Mouse (Mus musculus) midbrain, postnatal 0 days (tissue): ENCODE results near the gene Mmaa. TPM values are rescaled to one million over a fixed set of nuclear protein-coding genes. Genes with fewer than 3 reads are reported as not detected.
A peak's percentile ranks its signal among the peaks of the same experiment; 100 is the strongest.

Experiments used
- ATAC-seq: fragments of 200-750 bp; cut with Nextera tagmentation; 2 replicates; pipeline ENCODE4 v1.8.0; 2017; ENCODE audit warnings: moderate number of reproducible peaks, mild to moderate bottlenecking, moderate TSS enrichment, moderate library complexity; ENCODE audit not compliant: low FRiP score
- DNase-seq: peaks from one replicate; pipeline ENCODE4 v3.0.0-alpha.2; 2015; ENCODE audit warnings: low spot score
- H3K27ac ChIP-seq: fragments of 300-500 bp; sonication (generic); 2 replicates; pipeline ENCODE4 v1.5.1; 2014; ENCODE audit warnings: low read depth, mild to moderate bottlenecking, low read length, mixed read lengths
- H3K27me3 ChIP-seq: fragments of 300-500 bp; sonication (generic); 2 replicates; pipeline ENCODE4 v1.6.1; 2014; ENCODE audit warnings: low read length, control low read depth, mixed read lengths; ENCODE audit not compliant: insufficient read depth
- H3K36me3 ChIP-seq: fragments of 300-500 bp; sonication (generic); 2 replicates; pipeline ENCODE4 v1.6.1; 2014; ENCODE audit warnings: low read length, control low read depth, mixed read lengths; ENCODE audit not compliant: insufficient read depth
- H3K4me1 ChIP-seq: fragments of 300-500 bp; sonication (generic); 2 replicates; pipeline ENCODE4 v1.6.1; 2014; ENCODE audit warnings: mild to moderate bottlenecking, control low read depth, antibody characterized with exemption, low read length, mixed read lengths; ENCODE audit not compliant: insufficient read depth
- H3K4me2 ChIP-seq: fragments of 300-500 bp; sonication (generic); 2 replicates; pipeline ENCODE4 v1.6.1; 2014; ENCODE audit warnings: low read depth, mild to moderate bottlenecking, low read length, mixed read lengths; ENCODE audit not compliant: poor library complexity, severe bottlenecking
- H3K4me3 ChIP-seq: fragments of 300-500 bp; sonication (generic); 2 replicates; pipeline ENCODE4 v1.5.1; 2014; ENCODE audit warnings: low read depth, mild to moderate bottlenecking, low read length, moderate library complexity
- H3K9ac ChIP-seq: fragments of 300-500 bp; sonication (generic); replicated peaks from 2 replicates; pipeline ENCODE4 v1.6.1; 2014; ENCODE audit warnings: mild to moderate bottlenecking, low read length, moderate library complexity, mixed read lengths; ENCODE audit not compliant: poor library complexity, severe bottlenecking
- H3K9me3 ChIP-seq: fragments of 300-500 bp; sonication (generic); 2 replicates; pipeline ENCODE4 v1.6.1; 2016; ENCODE audit warnings: low read length, control low read depth
- CTCF ChIP-seq: IDR thresholded peaks from 2 replicates; pipeline ENCODE4 v1.5.1; 2016; ENCODE audit warnings: antibody characterized with exemption, mild to moderate bottlenecking
- WGBS: fragments of 180-500 bp; shearing (Covaris S2); extraction: QIAGEN DNeasy Blood & Tissue Kit; methylation state at CpG from one replicate; pipeline ENCODE4 v1.1.7; 2014; 5-methylcytosine and 5-hydroxymethylcytosine counted together
- polyA plus RNA-seq: library from polyadenylated mRNA; unstranded; fragments of >200 nt; fragmentation: Nextera tagmentation; extraction: Ambion mirVana; gene quantifications from 2 replicates; pipeline ENCODE4 v1.2.1, GENCODE M21; 2015
- total RNA-seq: library from RNA; depleted of rRNA; stranded (reverse); fragments of >200 nt; gene quantifications from 2 replicates; pipeline ENCODE4 v1.2.3, GENCODE M21; 2014

Mmaa gene
- total and polyA plus RNA-seq, 2 experiments from 2014 or later: 11.8 to 14.2 TPM

DNA sequence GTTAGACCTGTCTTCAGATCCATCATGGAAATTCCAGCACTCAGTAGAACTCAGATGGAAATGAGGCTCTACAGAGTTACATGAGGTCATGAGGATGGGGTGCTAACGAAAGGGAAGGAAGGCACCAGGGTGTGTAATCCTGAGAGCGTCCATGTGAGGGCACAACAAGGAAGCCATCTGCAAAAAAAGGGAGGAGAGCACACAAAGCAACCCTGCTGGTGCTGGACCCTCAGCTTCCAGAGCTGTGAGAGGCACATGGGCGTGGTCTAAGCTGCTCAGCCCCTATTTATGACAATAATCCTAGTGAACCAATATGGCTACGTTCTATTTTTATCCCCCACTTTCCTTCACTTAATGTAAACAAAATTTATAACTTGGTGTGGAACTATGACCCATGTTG lies 22.1 kb downstream of the Mmaa start:
- peaks cover 48% of the 10 kb centered on the region for H3K36me3 ChIP-seq
- H3K27ac ChIP-seq: no peak overlapping the region
- no peak overlapping the region for H3K4me2 ChIP-seq
- H3K9ac ChIP-seq: no peak overlapping the region
- ATAC-seq: no peak
- DNase-seq: no peak
- TF ChIP-seq CTCF: no peak
- H3K27me3 ChIP-seq: no peaks in the 10 kb centered on the region
- H3K4me1 ChIP-seq: no peaks in the 10 kb centered on the region
- no peaks in the 10 kb centered on the region for H3K9me3 ChIP-seq
- no peak overlapping the region for H3K4me3 ChIP-seq
- 67% methylated on average over 4 of the region's 4 CpGs for WGBS

- no peak for TF ChIP-seq CTCF
- ATAC-seq: no peak
- H3K4me3 ChIP-seq: no peak overlapping the region
- H3K4me2 ChIP-seq: no peak overlapping the region
- no peak for DNase-seq
- no peaks in the 10 kb centered on the region for H3K27me3 ChIP-seq
- H3K36me3 ChIP-seq: peaks cover 48% of the 10 kb centered on the region
- H3K9ac ChIP-seq: no peak overlapping the region
- H3K27ac ChIP-seq: no peak overlapping the region
- 93% methylated on average over 7 of the region's 7 CpGs for WGBS
- no peaks in the 10 kb centered on the region for H3K9me3 ChIP-seq
- no peaks in the 10 kb centered on the region for H3K4me1 ChIP-seq
These were observed 25.8 kb downstream of the Mmaa start for GRCm38 (mm10) chr8:79268921-79269320.

DNA sequence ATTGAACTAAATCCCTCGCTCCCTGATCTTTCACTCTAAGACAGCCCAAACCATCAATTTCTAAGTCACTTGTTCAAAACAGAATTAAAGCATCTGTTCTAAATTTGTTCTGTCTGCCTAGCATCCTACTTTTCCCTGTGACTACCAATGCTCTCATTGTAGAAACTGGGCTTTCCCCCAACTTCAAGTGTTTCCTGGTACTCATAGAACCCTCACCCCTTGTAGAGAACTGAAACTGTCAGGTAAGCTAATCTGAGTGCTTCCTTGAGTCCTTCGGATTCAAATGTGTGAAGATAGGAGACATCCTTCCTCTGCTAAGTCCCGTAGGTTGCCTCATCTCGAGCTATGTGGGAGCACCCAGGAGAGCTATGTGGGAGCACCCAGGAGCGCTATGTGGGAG lies 32.8 kb downstream of the Mmaa start:
- Histone ChIP-seq H3K4me3 (no peak overlapping the region), H3K9ac (no peak overlapping the region), H3K4me1 (no peaks in the 10 kb centered on the region), H3K27ac (no peak overlapping the region), H3K27me3 (no peaks in the 10 kb centered on the region), H3K36me3 (0 out of 2 replicates have a peak, but pooled peaks cover under 1% of the 10 kb centered on the region), H3K4me2 (no peak overlapping the region), H3K9me3 (0 out of 2 replicates have a peak, but pooled peaks cover 4% of the 10 kb centered on the region)
- DNase-seq (no peak), ATAC-seq (no peak)
- no peak for TF ChIP-seq CTCF
- 92% methylated on average over 5 of the region's 5 CpGs for WGBS

GRCm38 (mm10) chr8:79256076-79256705 lies 38.5 kb downstream of the Mmaa start:
- WGBS: 69% methylated on average over 8 of the region's 8 CpGs
- no peak for TF ChIP-seq CTCF
- no peak overlapping the region for H3K9ac ChIP-seq
- H3K27ac ChIP-seq: no peak overlapping the region
- no peak overlapping the region for H3K4me2 ChIP-seq
- ATAC-seq: no peak
- H3K27me3 ChIP-seq: no peaks in the 10 kb centered on the region
- no peak overlapping the region for H3K4me3 ChIP-seq
- no peaks in the 10 kb centered on the region for H3K4me1 ChIP-seq
- H3K9me3 ChIP-seq: no peaks in the 10 kb centered on the region
- no peaks in the 10 kb centered on the region for H3K36me3 ChIP-seq
- peak; percentile 5 for DNase-seq

DNA sequence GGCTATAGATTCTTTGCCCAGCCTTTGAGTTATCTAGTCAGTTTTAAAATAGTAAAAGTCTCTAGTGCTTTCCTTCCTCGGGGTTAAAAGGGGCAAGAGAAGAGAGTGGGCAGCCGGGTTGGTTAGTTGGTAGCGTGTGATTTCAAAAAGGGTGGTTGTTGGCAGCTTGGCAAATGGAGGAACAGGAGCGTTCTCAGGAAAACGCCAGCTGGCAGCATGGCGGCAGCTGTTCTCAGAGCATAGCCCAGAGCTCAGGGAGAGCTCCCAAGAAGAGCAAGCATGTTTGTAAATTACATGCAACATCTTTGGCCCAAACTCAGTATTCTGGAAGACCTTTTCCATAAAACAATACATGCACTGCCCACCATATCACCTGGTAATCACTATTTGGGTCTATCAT lies 41.0 kb downstream of the Mmaa start:
- no peak for ATAC-seq
- 80% methylated on average over 6 of the region's 6 CpGs for WGBS
- no peaks in the 10 kb centered on the region for H3K36me3 ChIP-seq

GRCm38 (mm10) chr8:79248470-79248869 lies 46.3 kb downstream of the Mmaa start, which contains the start of gene 1700011L22Rik:
1700011L22Rik (minus strand) TSS chr8:79248570.
- Histone ChIP-seq H3K9me3 (no peaks in the 10 kb centered on the region), H3K4me2 (no peak within 1 kb of the TSS), H3K4me3 (no peak within 1 kb of the TSS), H3K27ac (no peak within 1 kb of the TSS), H3K9ac (no peak within 1 kb of the TSS), H3K27me3 (no peaks in the 10 kb centered on the region), H3K36me3 (no peaks in the 10 kb centered on the region), H3K4me1 (no peaks in the 10 kb centered on the region)
- 90% methylated on average over 6 of the region's 6 CpGs for WGBS
- no peak for ATAC-seq
- TF ChIP-seq CTCF: no peak
- DNase-seq: no peak

More for the DNA sequence above, 41.0 kb downstream of the Mmaa start:
- Histone ChIP-seq H3K9ac (no peak overlapping the region), H3K4me3 (no peak overlapping the region), H3K27me3 (no peaks in the 10 kb centered on the region), H3K27ac (no peak overlapping the region), H3K4me1 (no peaks in the 10 kb centered on the region), H3K4me2 (no peak overlapping the region), H3K9me3 (no peaks in the 10 kb centered on the region)
- no peak for TF ChIP-seq CTCF
- DNase-seq: peak; percentile 61
